9 mouse cellular contexts compared by ENCODE assay signal in the genomic region with DNA sequence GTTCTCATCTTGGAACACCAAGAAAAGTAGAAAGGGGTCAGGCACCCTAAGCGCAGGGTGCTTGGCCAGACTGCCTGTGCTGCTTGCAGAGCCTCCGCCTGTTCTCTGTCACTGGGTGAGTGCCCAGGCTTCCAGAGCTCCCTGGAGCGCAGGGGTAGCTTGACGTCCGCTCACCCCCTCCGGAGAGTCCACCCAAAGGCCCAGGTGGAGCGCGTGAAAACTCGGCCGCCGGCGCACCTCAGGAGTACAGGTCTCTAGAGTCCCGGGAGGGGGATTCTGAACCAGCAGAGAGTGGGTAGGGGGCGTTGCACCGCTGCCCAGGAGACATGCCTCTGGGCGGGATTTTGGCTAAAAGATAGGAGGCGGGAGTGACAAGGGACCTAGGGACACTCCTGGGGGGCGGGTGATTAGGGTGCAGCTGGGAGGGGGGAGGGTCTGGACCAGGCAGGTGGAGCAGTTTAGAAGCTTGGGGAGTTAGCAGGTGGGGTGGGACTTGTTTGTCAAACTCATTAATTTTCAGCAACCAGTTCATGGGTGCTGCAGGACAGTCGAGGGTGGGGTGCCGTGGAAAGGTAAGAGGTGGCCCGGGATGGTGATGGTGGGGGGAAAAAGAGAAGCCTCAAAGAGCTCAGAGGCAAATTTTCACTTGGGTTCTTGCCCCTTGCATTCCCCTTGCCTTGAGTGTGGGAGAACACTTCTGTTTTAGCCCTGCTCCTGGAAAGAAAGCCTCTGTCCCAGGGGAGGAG. TPM values are rescaled to one million over a fixed set of nuclear protein-coding genes. Genes with fewer than 3 reads are reported as not detected.
DNase-seq lines count a peak whose midpoint lies in the region; ATAC-seq and TF ChIP-seq lines count a peak whose summit lies in the region.
"Had no signal": no experiment of that assay in that cellular context is flagged by ENCODE, and none has a peak within 500 bp of the region (broad histone marks: within the 10 kb centered on the region; RNA-seq: fewer than 3 reads in every experiment).

No protein-coding gene starts in this region.

- peak overlapping the region; percentile 22; the same call in 1 of the 2 replicates for H3K9ac ChIP-seq in embryonic facial prominence, embryonic 11.5 days (replicated peaks; ENCODE audit: low read length)
- H3K9ac ChIP-seq in heart, postnatal 0 days (replicated peaks; ENCODE audit: low read depth, low read length): peak overlapping the region; percentile 56
- peak overlapping the region; percentile 46 for H3K9ac ChIP-seq in neural tube, embryonic 12.5 days

- H3K27me3 ChIP-seq in embryonic facial prominence, embryonic 11.5 days (ENCODE audit: control insufficient read depth, insufficient read depth, low read length): peaks cover 13% of the 10 kb centered on the region; the same call in 1 of the 2 replicates
- H3K27me3 ChIP-seq in heart, postnatal 0 days (ENCODE audit: control insufficient read depth, insufficient read depth, low read length): peaks cover 13% of the 10 kb centered on the region; the same call in 1 of the 2 replicates
- peaks cover 19% of the 10 kb centered on the region for H3K27me3 ChIP-seq in neural tube, embryonic 12.5 days (replicated peaks)

- intact Hi-C loops in left cerebral cortex, postnatal 25 days (cut with DNase I): loop anchor here (5.0 kb wide), 2 partner anchors 101 to 349 kb away; no protein-coding TSS in a partner anchor

- under 1% methylated on average over 21 of the region's 21 CpGs for WGBS in embryonic facial prominence, embryonic 11.5 days
- WGBS in heart, postnatal 0 days: under 1% methylated on average over 21 of the region's 21 CpGs
- WGBS in neural tube, embryonic 12.5 days: under 1% methylated on average over 21 of the region's 21 CpGs

- no peak for TF ChIP-seq CTCF in heart, postnatal 0 days (IDR thresholded peaks at IDR 0.05; ENCODE audit: low read depth)

- no peaks in the 10 kb centered on the region for H3K36me3 ChIP-seq in embryonic facial prominence, embryonic 11.5 days (replicated peaks; ENCODE audit: control insufficient read depth, insufficient read depth, low read depth, low read length)
- H3K36me3 ChIP-seq in heart, postnatal 0 days (replicated peaks; ENCODE audit: control insufficient read depth, insufficient read depth, low read length): no peaks in the 10 kb centered on the region
- H3K36me3 ChIP-seq in neural tube, embryonic 12.5 days: no peaks in the 10 kb centered on the region

- peak; percentile 37 for ATAC-seq in embryonic facial prominence, embryonic 11.5 days (replicated peaks; ENCODE audit: insufficient number of reproducible peaks, low FRiP score, low TSS enrichment, low read depth)
- ATAC-seq in heart, postnatal 0 days (ENCODE audit: insufficient read depth, low read depth): peak; percentile 73
- ATAC-seq in neural tube, embryonic 12.5 days (ENCODE audit: low FRiP score, low read depth): peak; percentile 75
- ATAC-seq: Patski had no signal

- H3K9me3 ChIP-seq in embryonic facial prominence, embryonic 11.5 days (replicated peaks; ENCODE audit: control insufficient read depth, low read length): no peaks in the 10 kb centered on the region
- no peaks in the 10 kb centered on the region for H3K9me3 ChIP-seq in heart, postnatal 0 days (replicated peaks; ENCODE audit: control insufficient read depth, low read length)
- H3K9me3 ChIP-seq in neural tube, embryonic 12.5 days: no peaks in the 10 kb centered on the region

- peak overlapping the region; percentile 40 for H3K4me3 ChIP-seq in embryonic facial prominence, embryonic 11.5 days (ENCODE audit: low read depth, low read length)
- peak overlapping the region; percentile 61 for H3K4me3 ChIP-seq in heart, postnatal 0 days (ENCODE audit: low read depth, low read length)
- H3K4me3 ChIP-seq in neural tube, embryonic 12.5 days: peak overlapping the region; percentile 48

- peak overlapping the region; percentile 85 for H3K4me2 ChIP-seq in embryonic facial prominence, embryonic 11.5 days (ENCODE audit: low read depth, low read length)
- H3K4me2 ChIP-seq in heart, postnatal 0 days (ENCODE audit: low read depth, low read length): peak overlapping the region; percentile 88
- H3K4me2 ChIP-seq in neural tube, embryonic 12.5 days (replicated peaks): peak overlapping the region; percentile 76

- H3K4me1 ChIP-seq in embryonic facial prominence, embryonic 11.5 days (ENCODE audit: control insufficient read depth, insufficient read depth, low read length): no peaks in the 10 kb centered on the region
- peaks cover 16% of the 10 kb centered on the region; the same call in 1 of the 2 replicates for H3K4me1 ChIP-seq in heart, postnatal 0 days (ENCODE audit: control insufficient read depth, insufficient read depth)
- peaks cover 19% of the 10 kb centered on the region for H3K4me1 ChIP-seq in neural tube, embryonic 12.5 days

- no peak overlapping the region for H3K27ac ChIP-seq in embryonic facial prominence, embryonic 11.5 days (replicated peaks; ENCODE audit: low read depth, low read length)
- H3K27ac ChIP-seq in heart, postnatal 0 days (ENCODE audit: low read depth): peak overlapping the region; percentile 50; the same call in 1 of the 2 replicates
- no peak overlapping the region for H3K27ac ChIP-seq in neural tube, embryonic 12.5 days

- TF ChIP-seq EP300 in heart, postnatal 0 days (IDR thresholded peaks at IDR 0.05; ENCODE audit: low read depth): no peak

- DNase-seq in left cerebral cortex, adult 18-20 months (ENCODE audit: low spot score in 2 of 2): peak; percentile 35 to 50
- no peak for DNase-seq in left cerebral cortex, adult 11 months (ENCODE audit: low spot score)
- peak; percentile 22 for DNase-seq in embryonic facial prominence, embryonic 11.5 days (ENCODE audit: low spot score)
- no peak for DNase-seq in heart, postnatal 0 days (ENCODE audit: low spot score)
- peak; percentile 38 for DNase-seq in left cerebral cortex, postnatal 25 days (ENCODE audit: low spot score in 2 of 2)
- DNase-seq in adrenal gland, postnatal 4 days (ENCODE audit: low spot score in 2 of 2): no peak
- DNase-seq in natural killer cell, adult 2 months (ENCODE audit: low spot score in 2 of 2): no peak

RNA-seq across cellular contexts. Expression of a gene that starts 0.7 kb away (rescaled TPM):
- total RNA-seq in left cerebral cortex, adult 18-20 months (2021): 100 to 1,000 TPM in 1 of 2 experiments, 10 to 100 TPM in 1; 92.6 to 112 TPM
- polyA plus RNA-seq in embryonic facial prominence, embryonic 11.5 days (2014; fragmentation: Nextera tagmentation; extraction: Ambion mirVana): 0.93 and 1.1 TPM in 2 replicates
- 18.2 and 19.7 TPM in 2 replicates for total RNA-seq in heart, postnatal 0 days (2014; rRNA removed; ENCODE audit: low replicate concordance)
- 8.6 and 8.8 TPM in 2 replicates for polyA plus RNA-seq in heart, postnatal 0 days (2015; fragmentation: Nextera tagmentation; extraction: Ambion mirVana)
- total RNA-seq in left cerebral cortex, postnatal 25 days (2021): 100 to 1,000 TPM in 1 of 2 experiments, 10 to 100 TPM in 1; 94.9 to 110 TPM
- polyA plus RNA-seq in neural tube, embryonic 12.5 days (2016; fragmentation: Nextera tagmentation; extraction: Ambion mirVana): 0.88 and 1.4 TPM in 2 replicates
- total RNA-seq in adrenal gland, postnatal 4 days (2021): under 1 TPM; 0.62 to 0.90 TPM
- polyA plus RNA-seq: Patski had no signal

Comparison
In these comparisons a context has a peak if more than half of its experiments do, and no peak if none do; other contexts are left out.
1. DNase-seq: peak in left cerebral cortex, adult 18-20 months (2 of 2), embryonic facial prominence, embryonic 11.5 days (single experiment) and left cerebral cortex, postnatal 25 days (2 of 2); none in left cerebral cortex, adult 11 months (single experiment), heart, postnatal 0 days (single experiment), adrenal gland, postnatal 4 days (0 of 2) and natural killer cell, adult 2 months (0 of 2).
2. RNA of a gene that starts 0.7 kb away (total RNA-seq): 92.6 to 112 TPM in left cerebral cortex, adult 18-20 months, 94.9 to 110 TPM in left cerebral cortex, postnatal 25 days and 18.2 to 19.7 TPM in heart, postnatal 0 days; 0.62 to 0.90 TPM in adrenal gland, postnatal 4 days; every median in the first group is over 10 times any median in the second.
3. Peak in every context shown above with its lines, with median percentiles within 50 percentile points of each other: ATAC-seq, H3K4me2 ChIP-seq, H3K4me3 ChIP-seq and H3K9ac ChIP-seq.